Mouse (Mus musculus) limb, embryonic 11.5 days (tissue): ENCODE data around the gene Lefty1. TPM values are rescaled to one million over a fixed set of nuclear protein-coding genes. Genes with fewer than 3 reads are reported as not detected.
"Not testable (repeated sequence)": the region's sequence is repeated elsewhere in the genome, so short reads cannot be mapped to it uniquely, and the experiment has no call there.

Experiments used
- ATAC-seq: fragments of 200-750 bp; cut with Nextera tagmentation; 2 replicates; pipeline ENCODE4 v1.8.0; 2017; ENCODE audit warnings: low read depth; ENCODE audit not compliant: insufficient number of reproducible peaks, low FRiP score, low TSS enrichment
- DNase-seq: peaks from one replicate; pipeline ENCODE4 v3.0.0-alpha.2; 2015; ENCODE audit warnings: low spot score
- H3K27ac ChIP-seq: fragments of 300-500 bp; sonication (generic); replicated peaks from 2 replicates; pipeline ENCODE4 v1.5.1; 2014; ENCODE audit warnings: low read depth, mild to moderate bottlenecking, low read length
- H3K27me3 ChIP-seq: fragments of 300-500 bp; sonication (generic); 2 replicates; pipeline ENCODE4 v1.6.1; 2014; ENCODE audit warnings: mild to moderate bottlenecking, low read length, mixed read lengths; ENCODE audit not compliant: control insufficient read depth, insufficient read depth
- H3K36me3 ChIP-seq: fragments of 300-500 bp; sonication (generic); 2 replicates; pipeline ENCODE4 v1.6.1; 2014; ENCODE audit warnings: mild to moderate bottlenecking, low read length, moderate library complexity, mixed read lengths; ENCODE audit not compliant: control insufficient read depth, insufficient read depth
- H3K4me1 ChIP-seq: fragments of 300-500 bp; sonication (generic); 2 replicates; pipeline ENCODE4 v1.6.1; 2014; ENCODE audit warnings: low read length, mixed read lengths; ENCODE audit not compliant: control insufficient read depth, insufficient read depth
- H3K4me2 ChIP-seq: fragments of 300-500 bp; sonication (generic); 2 replicates; pipeline ENCODE4 v1.6.1; 2014; ENCODE audit warnings: low read depth, mild to moderate bottlenecking, moderate library complexity; ENCODE audit not compliant: severe bottlenecking
- H3K4me3 ChIP-seq: fragments of 300-500 bp; sonication (generic); 2 replicates; pipeline ENCODE4 v1.5.1; 2014; ENCODE audit warnings: low read depth, low read length
- H3K9ac ChIP-seq: fragments of 300-500 bp; sonication (generic); 2 replicates; pipeline ENCODE4 v1.6.1; 2014; ENCODE audit warnings: mild to moderate bottlenecking, low read length
- H3K9me3 ChIP-seq: fragments of 300-500 bp; sonication (generic); 2 replicates; pipeline ENCODE4 v1.6.1; 2016; ENCODE audit warnings: low read length; ENCODE audit not compliant: control insufficient read depth
- WGBS: fragments of 180-500 bp; shearing (Covaris S2); extraction: QIAGEN DNeasy Blood & Tissue Kit; methylation state at CpG from one replicate; pipeline ENCODE4 v1.1.7; 2014; 5-methylcytosine and 5-hydroxymethylcytosine counted together
- polyA plus RNA-seq: library from polyadenylated mRNA; unstranded; fragments of >200 nt; fragmentation: Nextera tagmentation; extraction: Ambion mirVana; gene quantifications from 2 replicates; pipeline ENCODE4 v1.2.1, GENCODE M21; 2014

The Lefty1 gene
- 0.12 and 1.4 TPM in 2 replicates for polyA plus RNA-seq

- H3K4me2 ChIP-seq, result no peak within 1 kb of the TSS
- 10% methylated on average over 21 of the region's 21 CpGs for whole genome bisulfite sequencing
- no peak for DNase-seq
- no peak for ATAC-seq
- H3K4me1 ChIP-seq, result no peaks in the 10 kb centered on the region
- H3K27ac ChIP-seq, result no peak within 1 kb of the TSS
- H3K36me3 ChIP-seq, result no peaks in the 10 kb centered on the region
- no peaks in the 10 kb centered on the region for H3K9me3 ChIP-seq
- H3K9ac ChIP-seq, result no peak within 1 kb of the TSS
- peaks cover 34% of the 10 kb centered on the region for H3K27me3 ChIP-seq
- H3K4me3 ChIP-seq, result no peak within 1 kb of the TSS
Observed at GRCm38 (mm10) chr1:180934467-180935419, at the start of gene Lefty1. Lefty1 (plus strand) TSS chr1:180935022.

GRCm38 (mm10) chr1:180888556-180889042, 46.2 kb upstream of the Lefty1 start:
- peak overlapping the region; percentile 17; the same call in 1 of the 2 replicates for H3K4me2 ChIP-seq
- no peak overlapping the region for H3K4me3 ChIP-seq
- peak overlapping the region; percentile 28; the same call in 1 of the 2 replicates for H3K9ac ChIP-seq
- H3K4me1 ChIP-seq, result peaks cover 11% of the 10 kb centered on the region
- H3K27me3 ChIP-seq, result peaks cover 6% of the 10 kb centered on the region
- ATAC-seq (peak; percentile 60), DNase-seq (peak; percentile 46)
- no peak overlapping the region for H3K27ac ChIP-seq
- WGBS, result 5% methylated on average over 13 of the region's 13 CpGs
- H3K9me3 ChIP-seq, result no peaks in the 10 kb centered on the region
- no peaks in the 10 kb centered on the region for H3K36me3 ChIP-seq

DNA sequence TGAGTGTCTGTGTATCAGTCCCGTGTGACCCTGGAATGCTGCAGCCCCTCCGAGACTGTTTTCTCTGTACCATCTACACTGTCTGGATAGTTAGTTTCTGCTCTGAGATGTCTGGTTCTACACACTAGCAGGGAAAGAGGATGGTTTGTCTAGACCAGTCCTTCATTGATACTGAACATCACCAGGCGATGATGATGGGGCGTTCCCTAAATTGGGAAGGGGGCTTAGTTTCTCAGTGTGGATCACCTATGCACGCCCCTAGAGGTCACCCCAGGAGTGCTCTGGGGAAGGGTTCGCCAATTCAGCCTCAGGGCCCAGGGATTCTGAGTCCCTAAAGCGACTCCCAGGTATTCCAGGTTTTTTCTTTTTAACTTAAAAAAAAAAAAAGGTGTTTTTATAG, 45.6 kb upstream of the Lefty1 start:
- Histone ChIP-seq H3K4me2 (0 out of 2 replicates have a peak overlapping the region, but pooled peaks have one; percentile 17), H3K9me3 (no peaks in the 10 kb centered on the region), H3K27me3 (peaks cover 8% of the 10 kb centered on the region), H3K4me1 (peaks cover 11% of the 10 kb centered on the region), H3K9ac (no peak overlapping the region), H3K27ac (no peak overlapping the region), H3K4me3 (no peak overlapping the region), H3K36me3 (no peaks in the 10 kb centered on the region)
- 24% methylated on average over 7 of the region's 7 CpGs for WGBS
- ATAC-seq, result no peak
- no peak for DNase-seq

- H3K36me3 ChIP-seq, result no peaks in the 10 kb centered on the region
- DNase-seq (no peak), ATAC-seq (no peak)
- H3K27me3 ChIP-seq, result peaks cover 15% of the 10 kb centered on the region
- no peak overlapping the region for H3K4me3 ChIP-seq
- no peaks in the 10 kb centered on the region for H3K9me3 ChIP-seq
- WGBS, result 32% methylated on average over 6 of the region's 6 CpGs
- no peak overlapping the region for H3K27ac ChIP-seq
- no peak overlapping the region for H3K9ac ChIP-seq
- H3K4me2 ChIP-seq, result no peak overlapping the region
- H3K4me1 ChIP-seq, result peaks cover 11% of the 10 kb centered on the region
Observed at GRCm38 (mm10) chr1:180889841-180890240, 45.0 kb upstream of the Lefty1 start.

DNA sequence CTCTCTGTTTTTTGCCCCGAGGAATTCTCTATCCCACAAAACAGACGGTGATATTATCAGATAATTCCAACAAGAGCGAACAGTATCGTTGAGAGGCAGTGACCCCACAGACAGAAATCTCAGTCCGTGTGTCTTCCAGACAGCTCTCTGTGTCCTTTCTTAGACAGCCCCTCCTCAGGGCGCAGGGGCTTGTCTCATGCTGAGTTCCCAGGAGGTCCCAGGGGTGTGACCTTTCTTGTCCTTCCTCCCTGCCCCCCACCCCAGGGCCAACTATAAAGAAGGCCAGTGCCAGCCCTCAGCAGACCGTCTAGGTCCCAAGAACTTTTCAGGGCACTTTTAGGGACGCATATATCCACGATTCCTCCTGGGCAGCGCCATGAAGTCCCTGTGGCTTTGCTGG, 42.0 kb upstream of the Lefty1 start, which contains the start of gene Lefty2:
Gene Lefty2, plus strand, starts transcription at position 301 of the 400 bp plus-strand sequence.
- Histone ChIP-seq H3K27me3 (peaks cover 23% of the 10 kb centered on the region), H3K27ac (no peak within 1 kb of the TSS), H3K9me3 (no peaks in the 10 kb centered on the region), H3K4me3 (no peak within 1 kb of the TSS), H3K4me2 (no peak within 1 kb of the TSS), H3K4me1 (peaks cover 11% of the 10 kb centered on the region), H3K9ac (no peak within 1 kb of the TSS), H3K36me3 (no peaks in the 10 kb centered on the region)
- 67% methylated on average over 10 of the region's 10 CpGs for WGBS
- no peak for DNase-seq
- no peak for ATAC-seq

GRCm38 (mm10) chr1:180894088-180894987, 40.5 kb upstream of the Lefty1 start:
- not testable (repeated sequence) for ATAC-seq, H3K27ac ChIP-seq, H3K9ac ChIP-seq, H3K4me1 ChIP-seq, H3K36me3 ChIP-seq, H3K9me3 ChIP-seq
- 5% methylated on average over 42 of the region's 51 CpGs for WGBS
- Histone ChIP-seq H3K27me3 (peaks cover 23% of the 10 kb centered on the region), H3K4me2 (peak overlapping the region; percentile 33), H3K4me3 (peak overlapping the region; percentile 17; the same call in 1 of the 2 replicates)
- DNase-seq, result peak; percentile 49

GRCm38 (mm10) chr1:180901107-180901506, 33.7 kb upstream of the Lefty1 start:
- Histone ChIP-seq H3K36me3 (peaks cover 2% of the 10 kb centered on the region; the same call in 1 of the 2 replicates), H3K4me1 (peaks cover 6% of the 10 kb centered on the region; the same call in 1 of the 2 replicates), H3K4me3 (no peak overlapping the region), H3K27ac (no peak overlapping the region), H3K9ac (no peak overlapping the region), H3K27me3 (no peaks in the 10 kb centered on the region), H3K4me2 (no peak overlapping the region), H3K9me3 (no peaks in the 10 kb centered on the region)
- ATAC-seq, result no peak
- under 1% methylated on average over 4 of the region's 4 CpGs for WGBS
- DNase-seq, result no peak

- ATAC-seq, result peak; percentile 40; the same call in 1 of the 2 replicates
- H3K4me2 ChIP-seq, result no peak overlapping the region
- H3K9ac ChIP-seq, result no peak overlapping the region
- peaks cover 18% of the 10 kb centered on the region for H3K36me3 ChIP-seq
- no peaks in the 10 kb centered on the region for H3K27me3 ChIP-seq
- WGBS, result 28% methylated on average over 5 of the region's 5 CpGs
- DNase-seq, result no peak
- no peak overlapping the region for H3K4me3 ChIP-seq
- H3K4me1 ChIP-seq, result peaks cover 6% of the 10 kb centered on the region; the same call in 1 of the 2 replicates
- H3K9me3 ChIP-seq, result no peaks in the 10 kb centered on the region
- H3K27ac ChIP-seq, result no peak overlapping the region
Observed at GRCm38 (mm10) chr1:180902915-180903314, 31.9 kb upstream of the Lefty1 start.
